In genomic region chr4:55426250-55426649, GRCm38 (mm10) we compare ENCODE assay signal across 26 mouse cellular contexts.
"Had no signal": no experiment of that assay in that cellular context is flagged by ENCODE, and none has a peak within 500 bp of the region (broad histone marks: within the 10 kb centered on the region; RNA-seq: fewer than 3 reads in every experiment).

No protein-coding gene starts in this region.

- ATAC-seq: hindbrain, embryonic 16.5 days; inflammation-experienced regulatory T-cells, adult 6 months; liver, embryonic 12.5 days had no signal

- H3K27me3 ChIP-seq: heart, embryonic 13.5 days; heart, embryonic 15.5 days; hindbrain, embryonic 12.5 days; limb, embryonic 13.5 days; limb, embryonic 15.5 days; liver, embryonic 12.5 days had no signal

- H3K4me3 ChIP-seq: heart, adult 2 months; heart, embryonic 10.5 days; heart, embryonic 13.5 days; heart, embryonic 15.5 days; hindbrain, embryonic 10.5 days; hindbrain, embryonic 12.5 days; limb, embryonic 13.5 days; limb, embryonic 15.5 days; liver, embryonic 12.5 days had no signal

- H3K27ac ChIP-seq: heart, adult 2 months; heart, embryonic 10.5 days; heart, embryonic 13.5 days; heart, embryonic 15.5 days; hindbrain, embryonic 10.5 days; hindbrain, embryonic 12.5 days; hindbrain, embryonic 14.5 days; limb, embryonic 13.5 days; limb, embryonic 15.5 days; liver, embryonic 12.5 days; liver, embryonic 14.5 days had no signal

- H3K4me1 ChIP-seq: heart, embryonic 10.5 days; heart, embryonic 13.5 days; heart, embryonic 15.5 days; hindbrain, embryonic 10.5 days; hindbrain, embryonic 12.5 days; limb, embryonic 13.5 days; limb, embryonic 15.5 days; liver, embryonic 12.5 days had no signal

- H3K9me3 ChIP-seq: heart, embryonic 10.5 days; heart, embryonic 13.5 days; heart, embryonic 15.5 days; hindbrain, embryonic 10.5 days; hindbrain, embryonic 12.5 days; limb, embryonic 13.5 days; limb, embryonic 15.5 days; liver, embryonic 12.5 days had no signal

- H3K4me2 ChIP-seq: heart, embryonic 13.5 days; heart, embryonic 15.5 days; hindbrain, embryonic 12.5 days; hindbrain, embryonic 14.5 days; limb, embryonic 13.5 days; limb, embryonic 15.5 days; liver, embryonic 12.5 days had no signal

- H3K36me3 ChIP-seq: heart, embryonic 10.5 days; heart, embryonic 13.5 days; heart, embryonic 15.5 days; hindbrain, embryonic 10.5 days; hindbrain, embryonic 12.5 days; limb, embryonic 13.5 days; limb, embryonic 15.5 days; liver, embryonic 12.5 days had no signal

- H3K9ac ChIP-seq: heart, embryonic 13.5 days; heart, embryonic 15.5 days; hindbrain, embryonic 12.5 days; hindbrain, embryonic 14.5 days; limb, embryonic 13.5 days; limb, embryonic 15.5 days; liver, embryonic 12.5 days; liver, embryonic 14.5 days had no signal

- DNase-seq: gastrocnemius, postnatal 14 days; gastrocnemius, postnatal 36 days; heart, adult 11 months; heart, adult 2 months; heart, postnatal 4 days; kidney, adult 18-20 months; kidney, adult 8-10 months; kidney, postnatal 10 days; kidney, postnatal 25 days; kidney, postnatal 4 days; layer of hippocampus, adult 9-11 months; layer of hippocampus, postnatal 36 days; left cerebral cortex, postnatal 4 days; lung, adult 18-20 months had no signal
